Mouse (Mus musculus): ENCODE data around the gene Bcl11a. TPM values are rescaled to one million over a fixed set of nuclear protein-coding genes. Genes with fewer than 3 reads are reported as not detected.
"Not testable (repeated sequence)": the region's sequence is repeated elsewhere in the genome, so short reads cannot be mapped to it uniquely, and the experiment has no call there.

Bcl11a gene
- polyA plus RNA-seq, 1 experiment from 2014 or later: 0.95 TPM

DNA sequence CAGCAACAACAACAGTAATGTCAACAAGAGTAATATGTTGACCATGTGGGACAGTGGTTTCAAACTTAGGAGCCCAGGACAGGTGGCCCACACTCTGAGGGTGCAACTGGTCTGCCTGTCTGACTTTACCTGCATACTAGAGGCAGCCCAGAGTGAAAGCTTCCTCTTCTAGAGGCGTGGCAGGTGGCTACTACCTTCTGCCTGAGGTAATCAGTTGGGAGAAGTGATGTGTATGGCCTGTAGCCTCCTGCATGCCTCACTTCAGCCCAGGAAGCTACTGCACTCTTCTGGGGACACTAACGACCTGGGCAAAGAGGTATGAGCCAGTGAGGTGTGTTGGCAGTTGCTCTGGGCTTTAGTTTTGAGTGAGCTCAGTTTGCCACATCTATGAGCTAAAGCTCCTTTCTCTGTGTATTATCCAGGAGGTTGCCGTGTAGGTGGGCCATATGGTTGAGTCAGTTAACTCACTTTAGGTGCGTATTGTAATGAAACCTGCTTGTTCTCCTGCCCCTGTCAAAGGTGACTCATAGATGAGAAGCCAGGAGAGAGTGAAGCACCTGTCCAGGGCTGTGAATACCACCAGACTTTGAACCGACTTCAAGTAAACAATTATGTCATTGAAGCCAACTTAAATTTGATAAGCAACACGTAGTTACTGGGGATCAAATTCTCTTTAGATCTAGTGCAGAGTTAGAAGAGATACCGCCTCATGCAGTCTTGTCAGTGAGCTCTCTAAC, 38.9 kb downstream of the Bcl11a start:
- ATAC-seq (replicated peaks; ENCODE audit: low FRiP score, low read depth) (no peak), DNase-seq (ENCODE audit: low spot score) (no peak)
- Histone ChIP-seq H3K27ac (no peak overlapping the region), H3K4me2 (ENCODE audit: low read length) (no peak overlapping the region), H3K36me3 (ENCODE audit: insufficient read depth, low read length) (no peaks in the 10 kb centered on the region), H3K4me1 (replicated peaks; ENCODE audit: insufficient read depth, low read length) (no peaks in the 10 kb centered on the region), H3K9ac (ENCODE audit: low read depth, low read length) (no peak overlapping the region), H3K4me3 (replicated peaks; ENCODE audit: low read depth, low read length) (no peak overlapping the region), H3K9me3 (replicated peaks; ENCODE audit: low read length) (no peaks in the 10 kb centered on the region), H3K27me3 (ENCODE audit: insufficient read depth, low read length) (no peaks in the 10 kb centered on the region)
- TF ChIP-seq CTCF (IDR thresholded peaks at IDR 0.05; ENCODE audit: low read depth): no peak
- 75% methylated on average over 7 of the region's 7 CpGs for WGBS

DNA sequence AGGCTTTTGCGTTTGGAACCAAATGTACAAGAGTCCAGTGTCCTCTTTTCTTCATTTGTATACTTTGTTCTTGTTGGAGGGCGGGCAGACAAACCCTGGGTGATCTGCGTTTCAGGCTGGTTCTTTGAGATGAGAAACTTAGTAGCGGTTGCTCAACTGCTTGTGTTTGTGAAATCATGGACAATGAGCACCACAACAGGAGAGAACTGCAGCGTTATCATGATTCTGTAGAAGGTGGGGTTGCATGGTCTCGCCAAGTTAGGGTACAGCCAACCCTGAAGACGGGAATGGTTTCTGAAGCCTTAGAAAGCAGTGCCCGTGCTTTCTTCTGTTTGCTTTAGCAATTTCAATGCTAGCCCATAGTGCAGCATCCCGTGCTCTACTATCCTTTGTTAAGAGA, 43.3 kb downstream of the Bcl11a start:
- no peak overlapping the region for H3K4me2 ChIP-seq (ENCODE audit: low read length)
- no peak overlapping the region for H3K27ac ChIP-seq
- no peaks in the 10 kb centered on the region for H3K9me3 ChIP-seq (replicated peaks; ENCODE audit: low read length)
- no peak for TF ChIP-seq CTCF (IDR thresholded peaks at IDR 0.05; ENCODE audit: low read depth)
- ATAC-seq (replicated peaks; ENCODE audit: low FRiP score, low read depth) (no peak), DNase-seq (ENCODE audit: low spot score) (no peak)
- no peak overlapping the region for H3K9ac ChIP-seq (ENCODE audit: low read depth, low read length)
- H3K4me3 ChIP-seq (replicated peaks; ENCODE audit: low read depth, low read length): no peak overlapping the region
- WGBS: 94% methylated on average over 9 of the region's 9 CpGs
- no peaks in the 10 kb centered on the region for H3K4me1 ChIP-seq (replicated peaks; ENCODE audit: insufficient read depth, low read length)
- no peaks in the 10 kb centered on the region for H3K36me3 ChIP-seq (ENCODE audit: insufficient read depth, low read length)
- H3K27me3 ChIP-seq (ENCODE audit: insufficient read depth, low read length): no peaks in the 10 kb centered on the region

DNA sequence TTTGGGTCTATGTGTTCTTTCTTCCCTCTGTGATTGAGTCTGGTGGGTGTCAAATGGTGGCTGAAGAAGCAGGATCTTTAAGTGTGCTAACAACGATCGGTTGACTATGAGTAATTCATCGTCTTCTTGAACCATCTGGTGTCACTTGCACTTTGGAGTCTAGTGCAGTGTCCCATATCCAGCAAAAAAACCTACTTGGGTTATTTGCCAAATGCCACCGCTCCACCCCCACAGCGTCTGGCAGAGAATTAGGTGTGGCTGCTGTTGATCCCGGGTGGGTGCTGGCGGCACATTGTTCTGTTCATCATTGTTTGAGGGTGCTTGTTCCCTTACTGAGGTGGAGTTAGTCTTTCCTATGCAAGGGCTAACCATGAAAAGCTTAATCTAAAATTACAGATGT, 45.0 kb downstream of the Bcl11a start:
- Histone ChIP-seq H3K9me3 (replicated peaks; ENCODE audit: low read length) (no peaks in the 10 kb centered on the region), H3K4me1 (replicated peaks; ENCODE audit: insufficient read depth, low read length) (no peaks in the 10 kb centered on the region), H3K36me3 (ENCODE audit: insufficient read depth, low read length) (no peaks in the 10 kb centered on the region), H3K9ac (ENCODE audit: low read depth, low read length) (no peak overlapping the region), H3K27ac (no peak overlapping the region), H3K4me3 (replicated peaks; ENCODE audit: low read depth, low read length) (no peak overlapping the region), H3K27me3 (ENCODE audit: insufficient read depth, low read length) (no peaks in the 10 kb centered on the region), H3K4me2 (ENCODE audit: low read length) (no peak overlapping the region)
- TF ChIP-seq CTCF (IDR thresholded peaks at IDR 0.05; ENCODE audit: low read depth): no peak
- WGBS: 80% methylated on average over 7 of the region's 7 CpGs
- no peak for DNase-seq (ENCODE audit: low spot score)
- ATAC-seq (replicated peaks; ENCODE audit: low FRiP score, low read depth): no peak

DNA sequence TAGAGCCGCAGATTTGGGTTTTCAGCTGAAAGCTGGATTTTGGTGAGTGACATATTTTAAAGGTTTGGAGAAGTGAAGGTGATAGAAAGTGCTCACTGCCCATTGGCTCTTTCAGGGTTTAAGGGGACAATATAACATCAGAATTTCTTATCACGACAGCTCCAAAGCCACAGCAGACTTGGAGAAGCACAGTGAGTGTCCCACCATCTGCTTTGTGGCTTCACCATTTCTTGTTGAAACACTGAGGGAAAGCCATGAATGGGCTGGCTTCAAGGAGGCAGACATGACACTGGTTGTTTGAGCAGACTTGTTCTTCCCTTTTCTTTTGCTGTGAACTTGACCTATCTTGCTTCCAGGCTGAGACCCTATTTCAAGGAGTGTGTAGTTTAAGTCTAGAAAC, 46.1 kb downstream of the Bcl11a start:
- H3K4me3 ChIP-seq (replicated peaks; ENCODE audit: low read depth, low read length): no peak overlapping the region
- WGBS: 92% methylated on average over 2 of the region's 2 CpGs

DNA sequence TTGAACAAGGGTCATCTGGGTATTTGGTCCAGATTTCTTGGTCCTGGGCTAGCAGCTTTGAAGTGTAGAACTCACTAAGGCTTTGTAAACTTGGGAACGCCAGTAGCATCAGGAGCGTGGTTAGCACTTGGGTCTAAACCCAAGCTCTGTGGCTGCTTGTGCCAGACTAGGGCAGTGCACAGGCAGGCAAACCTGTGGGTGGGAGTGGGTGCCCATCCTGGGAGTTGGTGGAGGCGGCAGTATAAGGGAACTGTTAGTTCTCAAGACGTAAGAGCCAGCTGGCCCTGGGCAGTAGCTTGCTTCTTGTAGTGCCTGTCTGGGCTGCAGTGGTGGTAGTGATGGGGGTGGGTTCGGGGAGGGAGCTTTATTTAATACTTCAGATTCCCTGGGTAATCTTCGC, 47.2 kb downstream of the Bcl11a start:
- DNase-seq (ENCODE audit: low spot score) (no peak), ATAC-seq (replicated peaks; ENCODE audit: low FRiP score, low read depth) (no peak)
- Histone ChIP-seq H3K9ac (ENCODE audit: low read depth, low read length) (no peak overlapping the region), H3K36me3 (ENCODE audit: insufficient read depth, low read length) (no peaks in the 10 kb centered on the region), H3K4me1 (replicated peaks; ENCODE audit: insufficient read depth, low read length) (no peaks in the 10 kb centered on the region), H3K4me3 (replicated peaks; ENCODE audit: low read depth, low read length) (no peak overlapping the region), H3K4me2 (ENCODE audit: low read length) (no peak overlapping the region), H3K27me3 (ENCODE audit: insufficient read depth, low read length) (no peaks in the 10 kb centered on the region), H3K9me3 (replicated peaks; ENCODE audit: low read length) (no peaks in the 10 kb centered on the region), H3K27ac (no peak overlapping the region)
- WGBS: 75% methylated on average over 6 of the region's 6 CpGs
- no peak for TF ChIP-seq CTCF (IDR thresholded peaks at IDR 0.05; ENCODE audit: low read depth)

More for the DNA sequence above, 46.1 kb downstream of the Bcl11a start:
- DNase-seq (ENCODE audit: low spot score) (no peak), ATAC-seq (replicated peaks; ENCODE audit: low FRiP score, low read depth) (no peak)
- no peaks in the 10 kb centered on the region for H3K4me1 ChIP-seq (replicated peaks; ENCODE audit: insufficient read depth, low read length)
- H3K9me3 ChIP-seq (replicated peaks; ENCODE audit: low read length): no peaks in the 10 kb centered on the region
- H3K4me2 ChIP-seq (ENCODE audit: low read length): no peak overlapping the region
- no peak overlapping the region for H3K9ac ChIP-seq (ENCODE audit: low read depth, low read length)
- no peak overlapping the region for H3K27ac ChIP-seq
- no peak for TF ChIP-seq CTCF (IDR thresholded peaks at IDR 0.05; ENCODE audit: low read depth)
- H3K36me3 ChIP-seq (ENCODE audit: insufficient read depth, low read length): no peaks in the 10 kb centered on the region
- H3K27me3 ChIP-seq (ENCODE audit: insufficient read depth, low read length): no peaks in the 10 kb centered on the region

- Histone ChIP-seq H3K4me3 (replicated peaks; ENCODE audit: low read depth, low read length) (no peak overlapping the region), H3K27me3 (ENCODE audit: insufficient read depth, low read length) (no peaks in the 10 kb centered on the region), H3K4me2 (ENCODE audit: low read length) (no peak overlapping the region), H3K9ac (ENCODE audit: low read depth, low read length) (no peak overlapping the region), H3K9me3 (replicated peaks; ENCODE audit: low read length) (no peaks in the 10 kb centered on the region), H3K27ac (no peak overlapping the region), H3K4me1 (replicated peaks; ENCODE audit: insufficient read depth, low read length) (no peaks in the 10 kb centered on the region), H3K36me3 (ENCODE audit: insufficient read depth, low read length) (no peaks in the 10 kb centered on the region)
- TF ChIP-seq CTCF (IDR thresholded peaks at IDR 0.05; ENCODE audit: low read depth): no peak
- WGBS: 63% methylated on average over 2 of the region's 2 CpGs
- no peak for ATAC-seq (replicated peaks; ENCODE audit: low FRiP score, low read depth)
- no peak for DNase-seq (ENCODE audit: low spot score)
These were observed 50.1 kb downstream of the Bcl11a start for GRCm38 (mm10) chr11:24128001-24128400.

DNA sequence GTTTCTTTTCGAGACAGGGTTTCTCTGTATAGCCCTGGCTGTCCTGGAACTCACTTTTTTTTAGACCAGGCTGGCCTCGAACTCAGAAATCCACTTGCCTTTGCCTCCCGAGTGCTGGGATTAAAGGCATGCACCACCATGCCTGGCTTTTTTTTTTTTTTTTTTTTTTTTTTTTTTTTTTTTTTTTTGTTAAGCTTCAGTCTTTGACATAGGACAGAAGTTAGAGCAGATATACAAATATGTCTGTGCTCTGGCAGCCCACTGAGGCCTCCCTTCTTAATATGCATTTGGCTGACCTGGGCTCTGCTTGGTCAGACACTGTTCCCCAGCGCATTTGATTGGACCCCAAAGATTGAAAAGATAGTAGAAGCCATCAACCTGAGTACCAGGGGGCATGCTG, 51.0 kb downstream of the Bcl11a start:
- not testable (repeated sequence) for H3K4me1 ChIP-seq (replicated peaks; ENCODE audit: insufficient read depth, low read length); H3K27ac ChIP-seq; H3K27me3 ChIP-seq (ENCODE audit: insufficient read depth, low read length); H3K4me2 ChIP-seq (ENCODE audit: low read length); H3K36me3 ChIP-seq (ENCODE audit: insufficient read depth, low read length); H3K9ac ChIP-seq (ENCODE audit: low read depth, low read length); ATAC-seq (replicated peaks; ENCODE audit: low FRiP score, low read depth); H3K4me3 ChIP-seq (replicated peaks; ENCODE audit: low read depth, low read length); DNase-seq (ENCODE audit: low spot score); H3K9me3 ChIP-seq (replicated peaks; ENCODE audit: low read length)
- 82% methylated on average over 4 of the region's 4 CpGs for WGBS

All from kidney, postnatal 0 days (tissue).